13 mouse cellular contexts compared by ENCODE assay signal in the genomic region with DNA sequence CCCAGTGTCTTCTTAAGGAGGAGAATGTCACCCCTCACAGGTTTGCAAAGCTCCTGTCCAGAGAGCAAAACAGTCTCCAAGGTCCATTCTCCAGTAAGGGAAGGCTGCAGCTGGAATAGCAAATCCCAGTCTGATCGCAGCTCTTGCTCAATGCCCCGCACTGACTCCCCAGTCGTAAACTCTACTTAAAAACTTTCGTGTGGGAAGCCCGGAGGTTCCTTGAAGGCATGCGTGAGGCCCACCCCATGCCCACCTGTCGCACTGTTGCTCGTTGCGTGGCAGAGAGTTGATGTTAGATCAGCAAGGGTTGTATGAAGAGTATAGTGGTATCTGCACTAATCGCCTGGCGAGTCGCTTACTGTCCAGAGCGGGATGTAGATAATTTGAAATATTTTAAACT.
DNase-seq lines count a peak whose midpoint lies in the region; ATAC-seq and TF ChIP-seq lines count a peak whose summit lies in the region.
"Had no signal": no experiment of that assay in that cellular context is flagged by ENCODE, and none has a peak within 500 bp of the region (broad histone marks: within the 10 kb centered on the region; RNA-seq: fewer than 3 reads in every experiment).

No protein-coding gene starts in this region.

- peaks cover 11% of the 10 kb centered on the region for H3K27me3 ChIP-seq in hindbrain, embryonic 12.5 days
- H3K27me3 ChIP-seq in hindbrain, embryonic 11.5 days (ENCODE audit: control insufficient read depth, insufficient read depth, low read length): 0 out of 2 replicates have a peak, but pooled peaks cover 5% of the 10 kb centered on the region
- H3K27me3 ChIP-seq in testis, adult 2 months (ENCODE audit: control insufficient read depth, insufficient read depth, low read length): no peaks in the 10 kb centered on the region
- no peaks in the 10 kb centered on the region for H3K27me3 ChIP-seq in limb, embryonic 11.5 days (ENCODE audit: control insufficient read depth, insufficient read depth, low read length)
- H3K27me3 ChIP-seq: CH12.LX had no signal

- no peak overlapping the region for H3K9ac ChIP-seq in hindbrain, embryonic 12.5 days
- no peak overlapping the region for H3K9ac ChIP-seq in hindbrain, embryonic 11.5 days (ENCODE audit: low read depth, low read length)
- H3K9ac ChIP-seq in limb, embryonic 11.5 days (ENCODE audit: low read length): no peak overlapping the region

- H3K4me3 ChIP-seq in hindbrain, embryonic 12.5 days: no peak overlapping the region
- H3K4me3 ChIP-seq in hindbrain, embryonic 11.5 days (ENCODE audit: low read depth, low read length): no peak overlapping the region
- H3K4me3 ChIP-seq in testis, adult 2 months (ENCODE audit: control insufficient read depth, low read depth, low read length): peak overlapping the region; percentile 36
- H3K4me3 ChIP-seq in limb, embryonic 11.5 days (ENCODE audit: low read depth, low read length): no peak overlapping the region

- H3K4me1 ChIP-seq in hindbrain, embryonic 12.5 days: peaks cover 26% of the 10 kb centered on the region
- H3K4me1 ChIP-seq in hindbrain, embryonic 11.5 days (replicated peaks; ENCODE audit: control insufficient read depth, insufficient read depth, low read length): no peaks in the 10 kb centered on the region; the same call in 1 of the 2 replicates
- H3K4me1 ChIP-seq in testis, adult 2 months (ENCODE audit: control insufficient read depth, insufficient read depth, low read length): peaks cover 5% of the 10 kb centered on the region
- peaks cover 23% of the 10 kb centered on the region for H3K4me1 ChIP-seq in limb, embryonic 11.5 days (ENCODE audit: control insufficient read depth, insufficient read depth, low read length)

- WGBS in hindbrain, embryonic 12.5 days: 73% methylated on average over 13 of the region's 13 CpGs
- 78% methylated on average over 13 of the region's 13 CpGs for WGBS in hindbrain, embryonic 11.5 days
- 44% methylated on average over 13 of the region's 13 CpGs for WGBS in limb, embryonic 11.5 days

- 0 out of 2 replicates have a peak overlapping the region, but pooled peaks have one; percentile 15 for H3K4me2 ChIP-seq in hindbrain, embryonic 12.5 days (replicated peaks)
- no peak overlapping the region for H3K4me2 ChIP-seq in hindbrain, embryonic 11.5 days (replicated peaks; ENCODE audit: low read depth, low read length)
- peak overlapping the region; percentile 36; the same call in 1 of the 2 replicates for H3K4me2 ChIP-seq in limb, embryonic 11.5 days (ENCODE audit: low read depth, severe bottlenecking)

- ATAC-seq in hindbrain, embryonic 12.5 days (ENCODE audit: low FRiP score): no peak
- ATAC-seq in hindbrain, embryonic 11.5 days (ENCODE audit: low FRiP score): no peak
- ATAC-seq in limb, embryonic 11.5 days (ENCODE audit: insufficient number of reproducible peaks, low FRiP score, low TSS enrichment, low read depth): no peak
- ATAC-seq in frontal cortex, adult (ENCODE audit: low TSS enrichment): no peak
- ATAC-seq: forebrain, embryonic 16.5 days had no signal

- DNase-seq in hindbrain, embryonic 11.5 days (ENCODE audit: low spot score): no peak
- no peak for DNase-seq in testis, postnatal 14 days (ENCODE audit: low spot score)
- peak; percentile 48 for DNase-seq in limb, embryonic 11.5 days (ENCODE audit: low spot score)
- no peak for DNase-seq in adipocyte (ENCODE audit: low spot score)
- no peak for DNase-seq in frontal cortex, postnatal 25 days (ENCODE audit: low spot score in 2 of 2)
- DNase-seq: layer of hippocampus, postnatal 36 days; right cerebral cortex, postnatal 4 days; thymus, postnatal 25 days had no signal

- TF ChIP-seq CTCF in testis, adult 2 months (IDR thresholded peaks at IDR 0.05; ENCODE audit: control insufficient read depth, insufficient read depth, insufficient replicate concordance, low read depth, low read length): no peak

- H3K27ac ChIP-seq in hindbrain, embryonic 12.5 days: no peak overlapping the region
- no peak overlapping the region for H3K27ac ChIP-seq in hindbrain, embryonic 11.5 days (ENCODE audit: low read depth, low read length)
- no peak overlapping the region for H3K27ac ChIP-seq in testis, adult 2 months (ENCODE audit: control insufficient read depth, insufficient read depth, low read depth, low read length)
- peak overlapping the region; percentile 22; the same call in 1 of the 2 replicates for H3K27ac ChIP-seq in limb, embryonic 11.5 days (replicated peaks; ENCODE audit: low read depth, low read length)

- no peaks in the 10 kb centered on the region for H3K9me3 ChIP-seq in hindbrain, embryonic 12.5 days (replicated peaks)
- H3K9me3 ChIP-seq in hindbrain, embryonic 11.5 days (ENCODE audit: control insufficient read depth, low read length): no peaks in the 10 kb centered on the region
- no peaks in the 10 kb centered on the region for H3K9me3 ChIP-seq in limb, embryonic 11.5 days (ENCODE audit: control insufficient read depth, low read length)

- H3K36me3 ChIP-seq in hindbrain, embryonic 12.5 days: no peaks in the 10 kb centered on the region
- H3K36me3 ChIP-seq in hindbrain, embryonic 11.5 days (ENCODE audit: control insufficient read depth, insufficient read depth, low read length): no peaks in the 10 kb centered on the region
- H3K36me3 ChIP-seq in testis, adult 2 months (ENCODE audit: control insufficient read depth, insufficient read depth, low read length): no peaks in the 10 kb centered on the region
- no peaks in the 10 kb centered on the region for H3K36me3 ChIP-seq in limb, embryonic 11.5 days (ENCODE audit: control insufficient read depth, insufficient read depth, low read length)

- TF ChIP-seq POLR2A in testis, adult 2 months (IDR thresholded peaks at IDR 0.05; ENCODE audit: control insufficient read depth, low read depth, low read length): no peak
